Mouse (Mus musculus) embryonic fibroblast, embryonic 13.5 days (primary cell): ENCODE results near the gene Ttyh3.

Experiments
- CTCF ChIP-seq: IDR thresholded peaks from 2 replicates; pipeline ENCODE4 v1.5.1; 2011; ENCODE audit warnings: mild to moderate bottlenecking, control low read depth, low read length, moderate library complexity, borderline replicate concordance; ENCODE audit not compliant: insufficient read depth
- POLR2A ChIP-seq: IDR thresholded peaks from 2 replicates; pipeline ENCODE4 v1.6.1; 2011; ENCODE audit warnings: low read depth, mild to moderate bottlenecking, control low read depth, low read length, moderate library complexity

DNA sequence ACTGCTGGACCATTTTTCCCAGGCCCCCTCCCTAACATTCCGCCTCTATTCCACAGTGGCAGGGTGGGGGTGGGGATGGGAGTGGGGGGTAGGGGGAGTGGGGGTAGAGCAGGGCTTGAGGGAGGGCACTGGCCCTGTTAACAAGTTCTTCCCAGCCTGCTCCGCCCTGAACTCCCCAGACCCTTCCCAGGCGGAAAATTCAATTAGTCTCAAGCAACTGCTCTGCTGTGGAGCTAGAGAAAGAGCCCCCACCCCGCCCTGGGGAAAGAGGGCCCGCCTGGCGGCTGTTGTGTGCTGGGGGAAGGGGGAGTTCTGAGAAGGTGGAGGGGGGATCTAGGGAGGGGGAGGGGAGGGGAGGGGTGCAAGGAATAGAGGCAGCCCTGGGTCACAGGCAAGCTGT is 69.1 kb downstream of the Ttyh3 start:
- TF ChIP-seq POLR2A (no peak), CTCF (no peak)
